Mouse (Mus musculus) hindbrain, embryonic 13.5 days (tissue): ENCODE measurements around the gene Ankrd13b. TPM values are rescaled to one million over a fixed set of nuclear protein-coding genes. Genes with fewer than 3 reads are reported as not detected.
"Not testable (repeated sequence)": the region's sequence is repeated elsewhere in the genome, so short reads cannot be mapped to it uniquely, and the experiment has no call there.

ENCODE experiments used
- ATAC-seq: fragments of 200-750 bp; cut with Nextera tagmentation; 2 replicates; pipeline ENCODE4 v1.8.0; 2017; ENCODE audit warnings: moderate TSS enrichment; ENCODE audit not compliant: low FRiP score
- H3K27ac ChIP-seq: fragments of 300-500 bp; sonication (generic); 2 replicates; pipeline ENCODE4 v1.5.1; 2015; ENCODE audit warnings: inconsistent platforms, mild to moderate bottlenecking, moderate library complexity
- H3K27me3 ChIP-seq: fragments of 300-500 bp; sonication (generic); 2 replicates; pipeline ENCODE4 v1.6.1; 2015; ENCODE audit warnings: mild to moderate bottlenecking, inconsistent platforms
- H3K36me3 ChIP-seq: fragments of 300-500 bp; sonication (generic); 2 replicates; pipeline ENCODE4 v1.6.1; 2015; ENCODE audit warnings: mild to moderate bottlenecking, inconsistent platforms
- H3K4me1 ChIP-seq: fragments of 300-500 bp; sonication (generic); replicated peaks from 2 replicates; pipeline ENCODE4 v1.6.1; 2015; ENCODE audit warnings: inconsistent platforms
- H3K4me2 ChIP-seq: fragments of 300-500 bp; sonication (generic); 2 replicates; pipeline ENCODE4 v1.6.1; 2015; ENCODE audit warnings: inconsistent platforms, mild to moderate bottlenecking, moderate library complexity
- H3K4me3 ChIP-seq: fragments of 300-500 bp; sonication (generic); 2 replicates; pipeline ENCODE4 v1.5.1; 2015; ENCODE audit warnings: mild to moderate bottlenecking, inconsistent platforms
- H3K9ac ChIP-seq: fragments of 300-500 bp; sonication (generic); 2 replicates; pipeline ENCODE4 v1.6.1; 2015; ENCODE audit warnings: mild to moderate bottlenecking, inconsistent platforms
- H3K9me3 ChIP-seq: fragments of 300-500 bp; sonication (generic); 2 replicates; pipeline ENCODE4 v1.6.1; 2016; ENCODE audit warnings: inconsistent platforms
- WGBS: fragments of 180-500 bp; shearing (Covaris S2); methylation state at CpG from one replicate; pipeline ENCODE4 v1.1.7; 2015; 5-methylcytosine and 5-hydroxymethylcytosine counted together
- polyA plus RNA-seq: library from polyadenylated mRNA; unstranded; fragments of >200 nt; fragmentation: Nextera tagmentation; extraction: Ambion mirVana; gene quantifications from 2 replicates; pipeline ENCODE4 v1.2.1, GENCODE M21; 2015

Ankrd13b gene
- 29.4 and 31.0 TPM in 2 replicates for polyA plus RNA-seq

DNA sequence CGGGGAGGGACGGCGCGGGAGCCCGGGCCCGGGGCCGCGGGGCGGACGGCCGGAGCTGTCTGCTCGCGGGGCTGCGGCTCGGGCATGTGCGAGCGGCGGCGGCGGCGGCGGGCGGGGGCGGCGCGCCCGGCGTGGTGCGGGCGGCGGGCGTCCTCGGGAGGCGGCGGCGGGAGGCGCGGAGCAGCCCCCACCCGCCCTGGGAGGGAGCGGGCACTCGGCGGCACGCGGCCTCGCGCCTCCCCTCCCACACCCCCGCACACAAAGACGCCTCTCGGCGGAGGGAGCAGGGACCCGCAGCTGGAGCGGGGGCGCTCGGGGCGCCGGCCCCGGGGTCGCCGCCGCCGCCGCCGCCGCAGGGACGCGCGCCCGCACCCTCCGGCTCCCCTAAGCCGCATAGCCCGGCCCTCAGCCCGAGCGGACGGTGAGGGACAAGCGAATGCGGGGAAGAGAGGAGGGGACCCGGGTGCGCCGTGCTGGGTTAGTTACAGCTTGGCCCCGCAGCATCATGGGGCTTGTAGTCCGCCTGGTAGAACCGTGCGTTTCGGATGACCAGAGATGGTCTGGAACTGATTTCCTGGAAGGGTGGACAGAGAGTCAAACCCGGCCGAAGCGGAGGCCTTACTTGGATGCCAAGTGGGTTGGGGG lies at the start of gene Ankrd13b:
Ankrd13b (minus strand) TSS at position 88 of the 645 bp plus-strand sequence.
- ATAC-seq: peak; percentile 55
- WGBS: under 1% methylated on average over 26 of the region's 87 CpGs
- Histone ChIP-seq H3K27me3 (no peaks in the 10 kb centered on the region), H3K36me3 (no peaks in the 10 kb centered on the region), H3K9ac (peak within 1 kb of the TSS; percentile 98), H3K4me2 (peak within 1 kb of the TSS; percentile 74), H3K4me1 (peaks cover 85% of the 10 kb centered on the region), H3K4me3 (peak within 1 kb of the TSS; percentile 96), H3K9me3 (no peaks in the 10 kb centered on the region), H3K27ac (peak within 1 kb of the TSS; percentile 95)

DNA sequence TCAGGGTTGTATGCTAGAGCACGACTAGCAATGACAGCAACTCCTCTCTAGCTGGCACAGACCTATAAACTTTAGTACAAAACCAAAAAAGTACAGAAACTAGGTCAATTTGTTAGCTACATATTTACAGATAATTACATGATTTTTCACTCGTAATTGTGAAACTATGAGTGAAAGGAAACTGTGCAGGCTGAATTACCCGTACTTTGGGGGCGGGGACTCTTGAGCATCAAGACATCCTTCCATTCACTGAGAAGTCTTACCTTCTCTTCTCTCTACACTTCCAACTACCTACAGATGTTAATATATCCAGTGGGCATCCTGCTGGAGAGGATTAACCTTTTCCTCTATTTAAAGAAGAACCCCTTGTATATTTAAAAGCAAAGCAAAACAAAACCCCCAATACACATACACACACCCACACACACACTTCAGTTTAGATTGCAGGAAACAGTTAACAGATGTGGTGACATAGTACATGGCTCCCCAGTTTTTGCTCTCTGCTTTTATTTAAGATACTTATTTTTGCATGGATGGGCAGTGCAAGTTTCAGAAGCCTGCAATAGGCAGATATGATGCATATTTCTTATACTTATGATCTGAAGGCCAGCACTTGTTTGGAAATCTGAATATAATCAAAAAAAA lies 42.8 kb upstream of the Ankrd13b start:
- peaks cover 18% of the 10 kb centered on the region for H3K36me3 ChIP-seq
- no peak for ATAC-seq
- H3K4me3 ChIP-seq: no peak overlapping the region
- H3K9ac ChIP-seq: no peak overlapping the region
- H3K4me2 ChIP-seq: no peak overlapping the region
- WGBS: 83% methylated on average over 4 of the region's 4 CpGs
- no peaks in the 10 kb centered on the region for H3K27me3 ChIP-seq
- H3K9me3 ChIP-seq: no peaks in the 10 kb centered on the region
- no peak overlapping the region for H3K27ac ChIP-seq
- H3K4me1 ChIP-seq: no peaks in the 10 kb centered on the region

DNA sequence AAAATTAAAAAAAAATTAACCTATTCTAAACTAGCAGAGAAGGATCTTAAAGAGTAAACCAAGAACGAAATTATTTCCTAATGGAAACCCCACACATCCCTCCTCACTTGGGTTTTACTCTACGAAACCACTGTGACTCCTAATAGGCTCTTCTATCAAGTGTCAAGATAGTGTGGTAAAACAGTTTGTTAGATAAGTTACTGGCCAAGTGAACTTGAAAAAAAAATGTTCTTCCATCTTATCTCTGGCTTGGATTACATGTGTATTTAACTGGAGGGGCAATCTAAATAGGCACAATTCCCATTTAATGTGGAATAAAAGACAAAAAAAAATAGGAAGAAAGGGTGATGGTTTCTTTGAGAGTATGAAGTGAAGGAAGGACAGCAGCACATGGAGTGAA lies 41.4 kb upstream of the Ankrd13b start:
- Histone ChIP-seq H3K9me3 (no peaks in the 10 kb centered on the region), H3K27me3 (no peaks in the 10 kb centered on the region), H3K4me3 (no peak overlapping the region), H3K4me1 (no peaks in the 10 kb centered on the region), H3K36me3 (peaks cover 9% of the 10 kb centered on the region), H3K4me2 (no peak overlapping the region), H3K9ac (no peak overlapping the region), H3K27ac (no peak overlapping the region)
- 96% methylated on average over 2 of the region's 2 CpGs for WGBS
- no peak for ATAC-seq

DNA sequence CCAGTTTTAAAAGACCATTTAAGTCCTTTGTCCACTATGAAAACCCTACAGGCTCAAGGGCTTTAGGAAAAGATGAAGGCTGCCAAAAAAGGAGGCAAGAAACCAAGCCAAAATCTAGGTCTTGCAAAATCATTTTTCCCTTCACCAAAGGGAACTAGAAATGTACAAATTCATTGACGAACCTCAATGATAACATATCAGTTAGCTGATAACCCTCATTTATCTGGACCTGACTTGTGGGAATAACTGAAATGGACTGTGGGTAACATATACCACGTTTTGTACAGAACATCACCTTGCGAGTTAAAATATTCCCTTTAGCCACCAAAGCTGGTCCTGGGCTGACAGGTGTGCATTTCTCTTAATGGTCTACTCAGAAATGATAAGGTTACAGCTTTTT lies 40.2 kb upstream of the Ankrd13b start:
- H3K27ac ChIP-seq: no peak overlapping the region
- H3K27me3 ChIP-seq: no peaks in the 10 kb centered on the region
- H3K4me3 ChIP-seq: no peak overlapping the region
- no peaks in the 10 kb centered on the region for H3K9me3 ChIP-seq
- peaks cover 5% of the 10 kb centered on the region for H3K36me3 ChIP-seq
- no peak overlapping the region for H3K9ac ChIP-seq
- WGBS: 93% methylated on average over 3 of the region's 3 CpGs
- no peak overlapping the region for H3K4me2 ChIP-seq
- no peak for ATAC-seq
- H3K4me1 ChIP-seq: no peaks in the 10 kb centered on the region

DNA sequence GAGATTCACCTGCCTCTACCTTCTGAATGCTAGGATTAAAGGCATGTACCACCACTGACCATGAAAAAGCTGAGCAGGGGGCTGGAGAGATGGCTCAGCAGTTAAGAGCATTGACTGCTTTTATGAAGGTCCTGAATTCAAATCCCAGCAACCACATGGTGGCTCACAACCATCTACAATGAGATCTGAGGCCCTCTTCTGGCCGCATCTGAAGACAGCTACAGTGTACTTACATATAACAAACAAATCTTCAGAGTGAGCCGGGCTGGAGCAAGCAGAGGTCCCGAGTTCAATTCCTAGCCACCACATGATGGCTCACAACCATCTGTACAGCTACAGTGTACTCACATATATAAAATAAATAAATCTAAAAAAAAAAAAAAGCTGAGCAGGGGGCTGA lies 38.9 kb upstream of the Ankrd13b start:
- not testable (repeated sequence) for H3K4me3 ChIP-seq, H3K9ac ChIP-seq, H3K9me3 ChIP-seq, H3K4me2 ChIP-seq, H3K27me3 ChIP-seq, ATAC-seq, H3K4me1 ChIP-seq, H3K27ac ChIP-seq, H3K36me3 ChIP-seq
- WGBS: 90% methylated on average over 3 of the region's 3 CpGs

DNA sequence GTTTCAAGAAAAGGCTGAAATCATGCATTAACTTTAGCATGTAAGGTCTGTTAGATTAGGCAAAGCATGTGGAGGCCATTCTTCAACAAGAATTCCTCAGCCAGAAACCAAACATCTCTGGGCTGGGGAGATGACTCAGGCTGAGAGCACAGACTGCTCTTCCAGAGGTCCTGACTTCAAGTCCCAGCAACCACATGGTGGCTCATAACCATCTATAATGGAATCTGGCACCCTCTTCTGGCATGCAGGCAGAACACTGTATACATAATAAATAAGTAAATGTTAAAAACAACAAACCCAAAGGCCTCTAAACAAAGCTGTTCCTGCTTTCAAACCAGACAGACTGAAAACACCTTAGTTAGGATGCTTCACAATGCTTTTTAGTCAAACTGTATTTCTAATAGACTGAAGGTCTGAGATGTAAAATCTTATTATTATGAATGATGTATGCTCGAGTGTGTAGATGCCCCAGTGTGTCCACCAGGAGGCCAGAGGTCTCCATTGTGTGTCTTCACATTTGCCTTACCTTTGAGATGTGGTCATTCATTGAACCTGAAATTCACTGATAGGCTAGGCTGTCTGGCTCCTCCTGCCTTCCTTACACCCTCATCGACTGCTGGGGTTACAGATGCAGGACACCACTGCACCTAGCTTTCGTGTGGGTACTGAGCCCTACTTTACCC lies 36.5 kb upstream of the Ankrd13b start:
- Histone ChIP-seq H3K4me3 (no peak overlapping the region), H3K27ac (no peak overlapping the region), H3K27me3 (no peaks in the 10 kb centered on the region), H3K36me3 (peaks cover 5% of the 10 kb centered on the region; the same call in 1 of the 2 replicates), H3K4me2 (no peak overlapping the region), H3K4me1 (0 out of 2 replicates have a peak, but pooled peaks cover 3% of the 10 kb centered on the region), H3K9ac (no peak overlapping the region), H3K9me3 (no peaks in the 10 kb centered on the region)
- ATAC-seq: no peak
- WGBS: 77% methylated on average over 3 of the region's 3 CpGs

DNA sequence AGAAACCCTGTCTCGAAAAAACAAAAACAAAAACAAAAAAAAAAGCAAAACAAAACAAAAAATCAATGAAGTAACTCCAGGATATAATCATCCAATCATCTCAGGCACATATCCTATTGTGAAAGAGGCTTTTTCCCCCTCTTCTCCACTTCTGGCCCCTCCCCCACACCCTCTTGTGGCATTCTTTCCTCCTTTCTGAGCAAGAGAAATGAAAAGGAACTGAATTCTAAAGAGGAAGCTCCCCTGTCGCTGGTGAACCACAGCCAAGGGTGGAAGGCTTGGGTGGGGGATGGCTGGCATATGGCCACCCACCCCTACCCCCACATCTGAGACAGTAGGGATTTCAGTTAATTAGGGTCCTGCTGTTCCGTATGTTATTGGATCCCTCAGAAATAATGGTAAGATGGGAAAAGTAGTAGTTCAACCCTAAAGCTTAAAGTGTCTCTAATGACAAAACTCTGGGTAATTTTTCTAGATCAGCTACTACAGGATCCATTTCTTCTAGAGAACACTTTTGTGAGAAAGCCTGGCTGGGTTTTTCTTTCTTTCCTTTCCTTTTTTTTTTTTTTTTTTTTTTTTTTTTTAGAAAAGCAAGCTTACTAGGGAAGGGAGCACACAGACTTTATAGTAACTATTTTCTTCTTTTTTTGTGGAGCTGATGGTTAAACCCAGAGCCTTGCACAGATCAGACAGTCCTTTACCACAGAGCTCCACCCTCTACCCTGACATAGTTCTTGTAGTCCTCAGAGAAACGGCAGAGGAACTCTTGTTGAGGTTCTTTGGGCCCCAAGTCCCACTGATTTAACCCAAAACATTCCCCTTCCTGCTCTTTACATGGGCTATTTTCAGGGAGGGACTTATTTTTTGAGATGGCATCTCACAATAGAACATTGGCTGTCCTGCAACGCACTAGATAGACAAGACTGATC lies 31.4 kb upstream of the Ankrd13b start:
- H3K9me3 ChIP-seq: no peaks in the 10 kb centered on the region
- no peak overlapping the region for H3K27ac ChIP-seq
- peaks cover 19% of the 10 kb centered on the region for H3K27me3 ChIP-seq
- 51% methylated on average over 5 of the region's 5 CpGs for WGBS
- no peaks in the 10 kb centered on the region for H3K36me3 ChIP-seq
- no peak overlapping the region for H3K9ac ChIP-seq
- H3K4me3 ChIP-seq: no peak overlapping the region
- no peak for ATAC-seq
- no peak overlapping the region for H3K4me2 ChIP-seq
- peaks cover 29% of the 10 kb centered on the region for H3K4me1 ChIP-seq

DNA sequence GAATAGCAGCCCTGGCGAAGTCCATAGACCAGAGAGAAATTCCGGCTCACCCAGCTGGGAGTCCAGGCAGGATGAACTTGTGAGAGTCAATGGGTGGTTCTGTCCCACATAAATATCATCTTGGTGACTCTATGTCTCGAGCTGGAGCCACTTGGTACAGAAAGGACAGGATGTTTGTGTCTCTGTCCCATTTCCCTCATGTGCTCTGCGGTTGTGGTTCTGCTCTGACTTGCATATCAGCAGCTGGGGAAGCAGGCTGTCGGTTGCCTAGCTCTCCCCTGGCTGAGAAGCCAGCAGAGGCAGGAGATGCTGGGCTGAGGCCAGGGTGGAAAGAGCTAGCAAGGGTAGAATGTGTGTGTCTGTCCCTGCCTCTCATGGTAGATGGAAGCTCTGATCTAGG lies 29.6 kb upstream of the Ankrd13b start, which contains the start of gene Gm10392:
Gm10392 (minus strand) TSS at position 156 of the 400 bp plus-strand sequence.
- Histone ChIP-seq H3K4me3 (no peak within 1 kb of the TSS), H3K9me3 (no peaks in the 10 kb centered on the region), H3K4me2 (no peak within 1 kb of the TSS), H3K36me3 (no peaks in the 10 kb centered on the region), H3K27me3 (peaks cover 37% of the 10 kb centered on the region), H3K9ac (no peak within 1 kb of the TSS; the same call in 1 of the 2 replicates), H3K4me1 (peaks cover 48% of the 10 kb centered on the region), H3K27ac (peak within 1 kb of the TSS; percentile 8)
- ATAC-seq: no peak
- 73% methylated on average over 5 of the region's 5 CpGs for whole genome bisulfite sequencing

- peak overlapping the region; percentile 8 for H3K27ac ChIP-seq
- peaks cover 44% of the 10 kb centered on the region for H3K27me3 ChIP-seq
- H3K4me2 ChIP-seq: no peak overlapping the region
- no peak overlapping the region for H3K4me3 ChIP-seq
- 76% methylated on average over 27 of the region's 27 CpGs for WGBS
- no peaks in the 10 kb centered on the region for H3K9me3 ChIP-seq
- peaks cover 55% of the 10 kb centered on the region for H3K4me1 ChIP-seq
- no peaks in the 10 kb centered on the region for H3K36me3 ChIP-seq
- H3K9ac ChIP-seq: no peak overlapping the region; the same call in 1 of the 2 replicates
- no peak for ATAC-seq
These were observed 28.7 kb upstream of the Ankrd13b start for GRCm38 (mm10) chr11:77518051-77518798.

DNA sequence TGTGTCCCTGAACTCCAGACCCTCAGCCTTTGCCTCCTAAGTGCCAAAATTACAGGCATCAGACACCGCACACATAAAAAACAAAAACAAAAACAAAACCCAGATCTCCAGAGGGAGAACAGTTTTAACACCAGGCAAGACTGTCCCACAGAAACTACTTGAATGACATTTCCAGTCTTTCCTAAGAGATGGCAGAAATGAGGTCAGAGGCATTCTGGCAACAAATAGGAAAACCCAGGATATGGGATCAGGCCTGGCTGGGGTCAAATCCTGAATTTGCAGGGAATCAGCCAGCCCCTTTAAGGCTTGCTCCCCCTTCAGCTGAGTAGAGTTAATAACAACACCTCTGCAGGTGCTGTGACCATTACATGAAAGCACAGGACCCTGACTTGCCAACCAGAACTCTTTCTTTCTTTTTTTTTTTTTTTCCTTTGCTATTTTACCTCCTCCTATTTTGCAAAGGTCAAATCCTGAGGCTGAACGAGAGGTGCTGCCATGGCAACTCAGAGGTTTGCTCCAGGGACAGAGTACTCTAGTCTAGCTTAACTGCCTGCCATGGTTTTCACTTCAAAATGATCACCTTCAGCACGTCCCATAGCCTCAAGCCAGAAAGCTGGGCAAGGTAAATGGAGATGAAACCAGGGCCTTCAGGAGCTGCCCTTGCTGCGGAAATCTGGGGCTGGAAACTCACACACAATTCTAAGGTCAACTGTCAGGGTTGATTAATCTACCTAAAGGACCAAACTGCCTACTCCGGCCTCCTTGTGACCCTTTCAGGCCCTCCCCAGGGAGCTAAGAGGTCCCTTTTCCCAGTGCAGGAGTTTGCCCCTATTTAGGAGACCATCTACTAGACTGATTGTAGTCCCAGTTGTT lies 27.3 kb upstream of the Ankrd13b start:
- 37% methylated on average over 5 of the region's 5 CpGs for WGBS
- Histone ChIP-seq H3K9me3 (no peaks in the 10 kb centered on the region), H3K27me3 (peaks cover 48% of the 10 kb centered on the region), H3K9ac (no peak overlapping the region), H3K4me1 (peaks cover 64% of the 10 kb centered on the region), H3K27ac (no peak overlapping the region), H3K4me3 (no peak overlapping the region), H3K36me3 (no peaks in the 10 kb centered on the region), H3K4me2 (no peak overlapping the region)
- no peak for ATAC-seq
